Mouse (Mus musculus): ENCODE results near the gene Pfdn4. TPM values are rescaled to one million over a fixed set of nuclear protein-coding genes. Genes with fewer than 3 reads are reported as not detected.

Pfdn4 gene
- total and polyA plus RNA-seq, 3 experiments: 60.5 to 70.9 TPM; not detected in 1

GRCm38 (mm10) chr2:170564995-170565394, 68.8 kb downstream of the Pfdn4 start:
- Histone ChIP-seq H3K9ac (ENCODE audit: control insufficient read depth, low read depth, low read length, poor library complexity, severe bottlenecking) (no peak overlapping the region), H3K36me3 (ENCODE audit: control insufficient read depth in 1 of 2, insufficient read depth in 2 of 2, low read length in 2 of 2) (no peaks in the 10 kb centered on the region)

More at GRCm38 (mm10) chr2:170564995-170565394, 68.8 kb downstream of the Pfdn4 start:
- Histone ChIP-seq H3K27me3 (ENCODE audit: control insufficient read depth in 1 of 2, insufficient read depth in 2 of 2, low read length in 2 of 2) (no peaks in the 10 kb centered on the region), H3K9me3 (replicated peaks; ENCODE audit: insufficient read depth, low read length) (no peaks in the 10 kb centered on the region), H3K27ac (ENCODE audit: control insufficient read depth, low read depth, low read length) (no peak overlapping the region), H3K79me2 (ENCODE audit: control insufficient read depth, insufficient read depth, low read length, poor library complexity) (no peaks in the 10 kb centered on the region), H3K4me3 (ENCODE audit: control insufficient read depth in 1 of 2, insufficient read depth in 1 of 2, low read depth in 2 of 2, low read length in 2 of 2) (no peak overlapping the region), H3K4me1 (ENCODE audit: control insufficient read depth in 1 of 2, insufficient read depth in 2 of 2, low read length in 2 of 2) (no peaks in the 10 kb centered on the region)
- no peak for DNase-seq (ENCODE audit: low read depth, low spot score)
- TF ChIP-seq NRF1 (IDR thresholded peaks at IDR 0.05; ENCODE audit: insufficient read depth, low read depth, low read length, poor library complexity, severe bottlenecking) (no peak), TCF12 (IDR thresholded peaks at IDR 0.05; ENCODE audit: low read depth, low read length) (no peak), NELFE (IDR thresholded peaks at IDR 0.05; ENCODE audit: low read depth, low read length) (no peak), USF1 (IDR thresholded peaks at IDR 0.05; ENCODE audit: low read depth, low read length) (no peak), MEF2A (IDR thresholded peaks at IDR 0.05; ENCODE audit: extremely low read depth, insufficient replicate concordance, low read depth, low read length, poor library complexity, severe bottlenecking) (no peak), SIN3A (IDR thresholded peaks at IDR 0.05; ENCODE audit: low read length) (no peak), ETS1 (IDR thresholded peaks at IDR 0.05; ENCODE audit: low read depth, low read length) (no peak), MAZ (IDR thresholded peaks at IDR 0.05; ENCODE audit: low read depth, low read length) (no peak)

Other genes with a start within 250 kb of the Pfdn4 start
- 0.20 and 0.35 TPM in 2 replicates for gene Bcas1, start 68.6 kb upstream of the Pfdn4 start, total RNA-seq (2012; rRNA removed)
- gene Bcas1, start 68.6 kb upstream of the Pfdn4 start, polyA plus RNA-seq (2012; ENCODE audit: insufficient read depth in 1 of 2, insufficient read length in 2 of 2, low read depth in 1 of 2, low replicate concordance in 2 of 2, missing spikeins in 1 of 2): under 1 TPM in 1 of 2 experiments, not detected in 1; 0.13 TPM
- gene Cyp24a1, start 717 bp downstream of the Pfdn4 start, total RNA-seq (2012; rRNA removed): not detected in 2 replicates
- under 1 TPM in 1 of 2 experiments, not detected in 1; 0.01 TPM for gene Cyp24a1, start 717 bp downstream of the Pfdn4 start, polyA plus RNA-seq (2012; ENCODE audit: insufficient read depth in 1 of 2, insufficient read length in 2 of 2, low read depth in 1 of 2, low replicate concordance in 2 of 2, missing spikeins in 1 of 2)
- gene 4930470P17Rik, start 105.6 kb downstream of the Pfdn4 start, total RNA-seq (2012; rRNA removed): not detected in 2 replicates
- gene 4930470P17Rik, start 105.6 kb downstream of the Pfdn4 start, polyA plus RNA-seq (2012; ENCODE audit: insufficient read depth in 1 of 2, insufficient read length in 2 of 2, low read depth in 1 of 2, low replicate concordance in 2 of 2, missing spikeins in 1 of 2): not detected
- not detected in 2 replicates for gene Dok5, start 235.4 kb downstream of the Pfdn4 start, total RNA-seq (2012; rRNA removed)
- not detected for gene Dok5, start 235.4 kb downstream of the Pfdn4 start, polyA plus RNA-seq (2012; ENCODE audit: insufficient read depth in 1 of 2, insufficient read length in 2 of 2, low read depth in 1 of 2, low replicate concordance in 2 of 2, missing spikeins in 1 of 2)

Measured in MEL (cell line).